8 mouse cellular contexts compared by ENCODE assay signal in the genomic region with DNA sequence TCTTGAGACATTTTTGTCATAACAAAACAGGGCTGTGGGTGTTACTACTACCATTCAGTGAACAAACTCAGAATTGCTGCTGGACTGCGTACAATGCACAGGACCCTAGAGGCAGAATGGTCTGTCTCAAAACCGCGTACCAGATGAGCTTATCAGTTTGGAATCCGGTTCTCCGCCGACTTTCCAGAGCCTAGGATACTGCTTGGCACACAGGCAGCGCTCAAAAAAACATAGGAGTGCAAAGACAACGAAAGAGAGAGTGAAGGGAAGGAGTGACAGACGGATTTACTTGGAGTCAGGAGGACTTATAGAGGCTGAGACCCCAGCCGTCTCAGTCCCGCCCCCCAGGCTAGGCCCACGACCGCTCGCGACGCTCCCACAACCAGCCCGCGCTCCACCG. TPM values are rescaled to one million over a fixed set of nuclear protein-coding genes. Genes with fewer than 3 reads are reported as not detected.
DNase-seq lines count a peak whose midpoint lies in the region; ATAC-seq and TF ChIP-seq lines count a peak whose summit lies in the region.

No protein-coding gene starts in this region.

- H3K27me3 ChIP-seq in intestine, embryonic 16.5 days (replicated peaks; ENCODE audit: control insufficient read depth, insufficient read depth, low read length), result no peaks in the 10 kb centered on the region
- H3K27me3 ChIP-seq in neural tube, embryonic 12.5 days (replicated peaks), result no peaks in the 10 kb centered on the region

- intact Hi-C loops in left cerebral cortex, adult 2 months (cut with DNase I), result no loop called here
- intact Hi-C loops in left cerebral cortex, postnatal 36 days (cut with DNase I), result no loop called here
- intact Hi-C loops in left cerebral cortex, postnatal 4 days (cut with DNase I), result no loop called here

- no peaks in the 10 kb centered on the region; the same call in 1 of the 2 replicates for H3K36me3 ChIP-seq in intestine, embryonic 16.5 days (ENCODE audit: control insufficient read depth, insufficient read depth, low read length)
- peaks cover 10% of the 10 kb centered on the region for H3K36me3 ChIP-seq in neural tube, embryonic 12.5 days

- H3K4me2 ChIP-seq in intestine, embryonic 16.5 days (ENCODE audit: low read depth, low read length), result peak overlapping the region; percentile 70
- H3K4me2 ChIP-seq in neural tube, embryonic 12.5 days (replicated peaks), result peak overlapping the region; percentile 76

- peak overlapping the region; percentile 91 for H3K9ac ChIP-seq in intestine, embryonic 16.5 days (ENCODE audit: low read depth, low read length)
- H3K9ac ChIP-seq in neural tube, embryonic 12.5 days, result peak overlapping the region; percentile 89

- no peak for TF ChIP-seq CTCF in left cerebral cortex, adult 2 months (IDR thresholded peaks at IDR 0.05)

- peak overlapping the region; percentile 56 for H3K4me3 ChIP-seq in left cerebral cortex, adult 2 months
- peak overlapping the region; percentile 79 for H3K4me3 ChIP-seq in intestine, embryonic 16.5 days (ENCODE audit: low read length)
- peak overlapping the region; percentile 89 for H3K4me3 ChIP-seq in neural tube, embryonic 12.5 days

- peaks cover 52% of the 10 kb centered on the region for H3K4me1 ChIP-seq in intestine, embryonic 16.5 days (ENCODE audit: control insufficient read depth, insufficient read depth, low read length)
- H3K4me1 ChIP-seq in neural tube, embryonic 12.5 days, result peaks cover 41% of the 10 kb centered on the region

- ATAC-seq in intestine, embryonic 16.5 days, result peak; percentile 16
- peak; percentile 5; the same call in 1 of the 2 replicates for ATAC-seq in neural tube, embryonic 12.5 days (ENCODE audit: low FRiP score, low read depth)

- H3K9me3 ChIP-seq in intestine, embryonic 16.5 days (ENCODE audit: control insufficient read depth, low read length), result no peaks in the 10 kb centered on the region
- H3K9me3 ChIP-seq in neural tube, embryonic 12.5 days, result no peaks in the 10 kb centered on the region

- DNase-seq in left cerebral cortex, adult 2 months (ENCODE audit: extremely low spot score in 1 of 2, low spot score in 2 of 2), result no peak
- no peak for DNase-seq in left cerebral cortex, postnatal 36 days (ENCODE audit: low spot score in 2 of 2)
- peak; percentile 54 for DNase-seq in embryo, embryonic 10.5 days (ENCODE audit: low spot score)
- no peak for DNase-seq in adrenal gland, postnatal 14 days
- no peak for DNase-seq in urinary bladder, postnatal 14 days (ENCODE audit: low spot score)
- DNase-seq in left cerebral cortex, postnatal 4 days, result no peak

- peak overlapping the region; percentile 90 for H3K27ac ChIP-seq in left cerebral cortex, adult 2 months
- peak overlapping the region; percentile 84 for H3K27ac ChIP-seq in intestine, embryonic 16.5 days (ENCODE audit: low read length)
- H3K27ac ChIP-seq in neural tube, embryonic 12.5 days, result no peak overlapping the region

- WGBS in intestine, embryonic 16.5 days, result under 1% methylated on average over 19 of the region's 19 CpGs
- under 1% methylated on average over 16 of the region's 19 CpGs for WGBS in neural tube, embryonic 12.5 days

RNA-seq across cellular contexts. Expression of gene Traf7, which starts 0.4 kb away (rescaled TPM):
- total RNA-seq in left cerebral cortex, adult 2 months (2021), result 10 to 100 TPM; 81.3 to 85.3 TPM
- 10 to 100 TPM; 69.6 to 95.6 TPM for total RNA-seq in left cerebral cortex, postnatal 36 days (2021)
- 81.9 and 87.6 TPM in 2 replicates for polyA plus RNA-seq in intestine, embryonic 16.5 days (2015; fragmentation: Nextera tagmentation; extraction: Ambion mirVana)
- 83.4 and 84.0 TPM in 2 replicates for polyA plus RNA-seq in neural tube, embryonic 12.5 days (2016; fragmentation: Nextera tagmentation; extraction: Ambion mirVana)
- total RNA-seq in adrenal gland, postnatal 14 days (2021), result 85.4 and 101 TPM in 2 replicates
- total RNA-seq in left cerebral cortex, postnatal 4 days (2021), result 100 to 1,000 TPM; 166 to 172 TPM

RNA-seq across cellular contexts. Expression of gene Rab26, which starts 6.7 kb away (rescaled TPM):
- total RNA-seq in left cerebral cortex, adult 2 months (2021), result 10 to 100 TPM; 53.6 to 54.1 TPM
- total RNA-seq in left cerebral cortex, postnatal 36 days (2021), result 10 to 100 TPM; 51.0 to 51.3 TPM
- 5.2 and 6.6 TPM in 2 replicates for polyA plus RNA-seq in intestine, embryonic 16.5 days (2015; fragmentation: Nextera tagmentation; extraction: Ambion mirVana)
- polyA plus RNA-seq in neural tube, embryonic 12.5 days (2016; fragmentation: Nextera tagmentation; extraction: Ambion mirVana), result 1.6 and 2.2 TPM in 2 replicates
- total RNA-seq in adrenal gland, postnatal 14 days (2021), result 1.1 and 1.8 TPM in 2 replicates
- 10 to 100 TPM; 12.2 to 12.5 TPM for total RNA-seq in left cerebral cortex, postnatal 4 days (2021)

RNA-seq across cellular contexts. Expression of gene Pkd1, which starts 22.3 kb away (rescaled TPM):
- total RNA-seq in left cerebral cortex, adult 2 months (2021), result 10 to 100 TPM; 89.1 to 97.5 TPM
- total RNA-seq in left cerebral cortex, postnatal 36 days (2021), result 10 to 100 TPM; 62.7 to 85.4 TPM
- 12.2 and 13.5 TPM in 2 replicates for polyA plus RNA-seq in intestine, embryonic 16.5 days (2015; fragmentation: Nextera tagmentation; extraction: Ambion mirVana)
- polyA plus RNA-seq in neural tube, embryonic 12.5 days (2016; fragmentation: Nextera tagmentation; extraction: Ambion mirVana), result 23.0 and 26.5 TPM in 2 replicates
- 42.2 and 44.3 TPM in 2 replicates for total RNA-seq in adrenal gland, postnatal 14 days (2021)
- total RNA-seq in left cerebral cortex, postnatal 4 days (2021), result 10 to 100 TPM; 75.0 to 91.3 TPM

RNA-seq across cellular contexts. Expression of gene Caskin1, which starts 38.9 kb away (rescaled TPM):
- 100 to 1,000 TPM; 134 to 144 TPM for total RNA-seq in left cerebral cortex, adult 2 months (2021)
- 100 to 1,000 TPM; 110 to 140 TPM for total RNA-seq in left cerebral cortex, postnatal 36 days (2021)
- 1.1 and 1.4 TPM in 2 replicates for polyA plus RNA-seq in intestine, embryonic 16.5 days (2015; fragmentation: Nextera tagmentation; extraction: Ambion mirVana)
- 23.2 and 25.4 TPM in 2 replicates for polyA plus RNA-seq in neural tube, embryonic 12.5 days (2016; fragmentation: Nextera tagmentation; extraction: Ambion mirVana)
- 14.8 and 16.1 TPM in 2 replicates for total RNA-seq in adrenal gland, postnatal 14 days (2021)
- total RNA-seq in left cerebral cortex, postnatal 4 days (2021), result 100 to 1,000 TPM; 158 to 180 TPM

RNA-seq across cellular contexts. Expression of gene Mlst8, which starts 48.4 kb away (rescaled TPM):
- total RNA-seq in left cerebral cortex, adult 2 months (2021), result 10 to 100 TPM; 34.5 to 37.1 TPM
- 10 to 100 TPM; 35.1 to 35.8 TPM for total RNA-seq in left cerebral cortex, postnatal 36 days (2021)
- polyA plus RNA-seq in intestine, embryonic 16.5 days (2015; fragmentation: Nextera tagmentation; extraction: Ambion mirVana), result 25.1 and 26.0 TPM in 2 replicates
- 33.8 and 34.9 TPM in 2 replicates for polyA plus RNA-seq in neural tube, embryonic 12.5 days (2016; fragmentation: Nextera tagmentation; extraction: Ambion mirVana)
- total RNA-seq in adrenal gland, postnatal 14 days (2021), result 19.5 and 23.3 TPM in 2 replicates
- total RNA-seq in left cerebral cortex, postnatal 4 days (2021), result 10 to 100 TPM; 33.4 to 39.1 TPM
